Mouse (Mus musculus): Measurements from ENCODE around the gene Celf2.

Gene Celf2

GRCm38 (mm10) chr2:6537326-6537725 lies 972.0 kb downstream of the Celf2 start:
- no peak for DNase-seq

DNA sequence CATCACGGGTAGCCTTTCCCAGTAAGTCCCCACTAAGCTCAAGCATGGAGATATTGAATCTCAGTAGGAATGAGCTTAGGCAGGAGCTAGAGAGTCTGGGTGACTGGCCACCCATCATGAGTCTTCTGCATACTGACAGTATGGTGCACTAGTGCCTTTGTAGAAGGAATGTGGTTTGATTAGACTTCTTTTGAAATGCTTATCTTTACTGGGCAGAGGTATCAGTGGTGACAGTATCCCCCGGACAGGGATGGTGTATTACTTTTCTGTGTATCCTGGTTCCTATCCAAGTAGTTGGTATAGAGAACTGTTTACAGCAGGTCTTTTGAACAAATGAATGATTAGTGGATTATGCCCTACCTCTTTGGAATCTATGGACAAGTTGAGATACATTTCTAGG lies 973.0 kb downstream of the Celf2 start:
- no peak for DNase-seq

GRCm38 (mm10) chr2:6532341-6532740 lies 977.0 kb downstream of the Celf2 start:
- DNase-seq: no peak

- DNase-seq: no peak
Measured at GRCm38 (mm10) chr2:6528076-6528475, 981.3 kb downstream of the Celf2 start.

DNA sequence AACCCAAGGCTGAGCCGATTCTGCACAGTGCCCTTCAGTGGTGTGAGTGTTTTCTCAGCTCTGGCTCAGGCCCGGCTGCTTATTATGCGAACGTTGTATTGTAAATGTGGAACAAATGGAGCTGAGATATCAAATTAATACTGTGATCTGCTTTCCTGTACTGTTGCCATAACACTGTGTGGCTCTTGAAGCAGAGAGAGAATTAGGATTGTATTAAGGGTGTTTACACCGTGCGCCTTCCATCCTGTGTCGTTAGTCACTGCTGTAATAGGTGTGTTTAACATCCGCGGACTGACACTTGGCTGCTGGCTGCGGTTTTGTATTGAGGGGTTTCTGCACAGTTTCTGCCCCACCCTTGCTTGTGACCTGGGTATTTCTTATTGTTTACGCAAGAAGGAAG lies 982.5 kb downstream of the Celf2 start:
- DNase-seq: no peak

GRCm38 (mm10) chr2:6526311-6526710 lies 983.1 kb downstream of the Celf2 start:
- no peak for DNase-seq

DNA sequence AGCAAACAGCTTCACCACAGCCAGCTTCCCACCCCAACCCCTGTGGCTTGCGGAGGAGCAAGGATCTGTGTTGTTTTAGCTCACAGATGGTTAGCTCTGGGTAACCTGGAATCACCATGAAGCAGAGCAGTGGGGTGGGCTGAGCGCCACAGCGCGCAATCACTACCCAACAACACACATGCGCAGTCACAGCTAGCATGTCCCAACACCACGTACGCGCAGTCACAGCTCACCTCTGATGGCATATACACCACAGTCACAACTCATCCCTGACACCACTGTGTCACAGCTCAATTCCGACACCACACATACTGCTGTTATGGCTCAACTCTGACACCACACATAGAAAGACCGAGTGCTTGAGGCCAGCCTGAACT lies 985.5 kb downstream of the Celf2 start:
- no peak for DNase-seq

DNA sequence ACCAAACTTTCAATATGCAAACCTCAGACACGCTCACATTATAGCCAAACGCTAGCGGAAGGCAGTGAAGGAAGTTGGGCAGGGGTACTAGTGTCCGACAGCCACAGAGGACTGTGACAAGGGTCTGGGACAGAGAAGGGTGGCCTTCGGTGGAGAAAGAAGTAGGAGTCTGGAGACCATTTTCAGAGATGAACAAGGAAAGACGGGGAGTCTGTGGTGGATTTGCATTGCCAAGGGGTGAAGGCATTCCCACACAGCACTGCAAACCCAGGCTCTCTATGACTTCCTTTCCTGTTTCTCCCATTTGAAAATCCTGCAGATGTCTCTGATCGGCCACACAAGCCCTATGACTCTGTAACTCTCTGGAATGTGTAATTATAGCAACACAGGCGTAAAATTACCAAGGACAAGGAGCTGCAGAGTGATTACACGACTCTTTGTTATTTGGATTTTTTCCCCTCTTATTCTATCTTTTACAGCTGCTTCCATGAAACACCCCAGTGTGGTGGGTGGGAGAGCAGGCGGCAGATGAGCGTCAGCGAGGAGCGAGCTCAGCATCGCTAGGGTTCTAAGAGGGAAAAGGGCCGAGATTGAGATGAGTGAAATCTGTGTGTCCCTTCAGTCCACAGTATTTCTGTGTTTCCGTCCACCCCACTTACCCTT lies 986.0 kb downstream of the Celf2 start:
- DNase-seq: no peak

DNA sequence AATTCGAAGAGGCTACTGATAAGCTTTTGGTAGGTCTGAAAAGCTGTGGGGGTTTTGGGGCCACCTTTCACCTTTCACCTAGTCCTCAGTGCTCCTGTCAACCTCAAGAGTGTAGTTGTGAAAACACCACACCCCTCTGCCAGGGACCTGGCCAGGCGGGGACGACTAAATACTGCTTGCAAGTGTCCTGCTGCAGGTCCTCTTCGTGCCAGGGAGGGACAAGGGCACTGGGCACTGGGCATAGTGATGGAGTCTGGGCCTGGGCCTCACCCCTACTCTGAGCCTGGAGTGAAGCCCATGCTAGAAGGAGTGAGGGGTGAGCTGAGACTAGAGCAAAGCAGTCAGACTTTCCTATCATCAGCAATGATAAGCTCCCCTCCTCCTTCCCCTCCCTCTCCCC lies 987.0 kb downstream of the Celf2 start:
- DNase-seq: no peak

GRCm38 (mm10) chr2:6513176-6513575 lies 996.2 kb downstream of the Celf2 start:
- no peak for DNase-seq

- no peak for DNase-seq
Measured at GRCm38 (mm10) chr2:6507071-6507470, 1002.3 kb downstream of the Celf2 start.

DNA sequence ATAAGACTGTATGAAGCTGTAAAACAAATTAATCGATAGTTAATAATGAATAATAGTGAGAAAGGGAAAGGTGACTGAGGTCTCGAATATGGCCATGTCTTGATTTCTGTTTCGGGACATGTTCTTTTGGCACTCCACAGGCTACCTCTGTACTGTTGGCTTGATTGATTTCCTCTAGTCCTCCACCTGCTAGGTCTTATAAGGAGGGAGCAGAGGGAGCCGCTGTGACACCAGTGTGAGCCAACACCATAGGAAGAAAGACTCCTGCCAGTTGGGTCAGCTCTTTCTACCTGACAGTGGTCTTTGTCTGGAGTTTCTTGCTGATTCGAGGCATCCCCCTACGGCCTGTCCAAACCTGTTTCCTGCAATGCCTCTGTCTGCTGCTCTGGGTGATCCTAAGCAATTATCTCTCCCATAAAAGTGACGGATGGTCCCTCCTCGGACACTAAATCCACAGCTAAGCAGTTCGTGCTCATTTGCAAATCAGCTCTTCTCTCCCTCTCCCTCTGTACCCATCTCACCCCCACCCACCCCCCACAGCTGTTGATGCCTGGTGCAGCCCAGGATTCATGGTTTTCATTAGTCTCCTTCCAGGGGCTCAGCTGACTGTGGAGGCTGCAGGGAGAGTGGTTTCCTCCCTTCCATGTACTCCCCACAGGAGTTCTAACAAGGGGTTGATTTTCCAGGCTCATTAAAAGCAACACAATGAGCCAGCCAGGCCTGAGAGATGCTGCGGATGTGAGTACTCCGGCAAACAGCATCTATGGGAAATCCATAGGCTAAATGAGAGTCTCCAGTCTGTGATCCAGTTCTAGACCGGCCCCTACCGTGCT lies 1003.2 kb downstream of the Celf2 start:
- no peak for DNase-seq

DNA sequence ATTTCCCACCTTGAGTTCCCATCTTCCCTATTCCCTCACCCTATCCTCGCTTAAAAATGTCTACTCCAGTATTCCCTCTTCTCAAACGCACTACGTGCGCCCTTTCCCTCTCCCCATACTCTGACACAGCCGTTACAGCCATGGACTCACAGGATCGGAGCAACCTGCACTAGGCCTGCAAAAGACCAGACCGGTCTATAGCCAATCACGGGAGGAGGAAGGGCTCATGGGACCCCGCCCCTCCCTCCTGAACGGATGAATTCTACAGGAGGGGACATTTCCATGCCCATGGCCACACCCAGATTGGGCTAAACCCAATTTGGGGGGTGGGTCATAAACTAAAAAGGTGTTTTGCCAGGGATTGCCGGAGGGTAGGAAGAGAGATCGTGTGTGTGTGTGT lies 1003.8 kb downstream of the Celf2 start:
- DNase-seq: no peak

DNA sequence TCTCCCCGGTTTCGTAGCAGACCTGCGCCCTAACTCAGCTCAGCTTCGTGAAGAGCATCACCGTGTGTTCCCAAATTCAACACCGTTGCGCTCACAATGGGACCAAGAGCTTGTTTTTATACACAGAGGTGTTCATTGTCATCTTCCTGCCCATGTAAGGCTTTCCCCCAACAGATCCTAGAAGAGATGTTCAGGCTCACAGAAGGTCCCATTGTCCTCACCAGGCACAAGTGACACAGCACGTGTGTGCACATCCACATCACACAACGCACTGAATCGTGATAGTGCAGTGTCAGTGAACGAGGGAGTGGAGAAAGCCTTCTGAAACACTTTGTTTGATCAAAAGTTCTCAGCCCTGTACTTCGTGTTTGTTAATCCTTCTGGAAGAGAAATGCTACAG lies 1011.3 kb downstream of the Celf2 start:
- DNase-seq: no peak

- DNase-seq: no peak
Measured at GRCm38 (mm10) chr2:6497636-6498035, 1011.7 kb downstream of the Celf2 start.

DNA sequence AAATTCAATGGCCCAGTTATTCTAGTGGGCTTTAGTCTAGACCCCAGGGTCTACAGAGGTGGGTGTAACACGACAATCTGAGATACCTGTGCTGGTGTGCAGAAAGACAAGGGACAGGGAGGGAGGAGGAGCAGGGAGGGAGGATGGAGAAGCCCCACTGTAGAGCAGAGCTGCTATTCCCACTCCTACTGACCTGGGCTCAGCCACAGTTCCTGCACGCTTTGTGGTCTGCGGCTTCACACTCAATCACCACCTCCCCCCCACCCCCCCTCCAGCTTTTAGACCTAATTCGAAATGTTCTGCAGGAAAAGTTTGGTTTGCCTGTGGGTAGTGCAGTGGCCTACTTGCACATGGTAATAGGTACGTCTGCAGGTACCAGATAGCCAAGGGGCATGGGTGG lies 1015.5 kb downstream of the Celf2 start:
- DNase-seq: no peak

DNA sequence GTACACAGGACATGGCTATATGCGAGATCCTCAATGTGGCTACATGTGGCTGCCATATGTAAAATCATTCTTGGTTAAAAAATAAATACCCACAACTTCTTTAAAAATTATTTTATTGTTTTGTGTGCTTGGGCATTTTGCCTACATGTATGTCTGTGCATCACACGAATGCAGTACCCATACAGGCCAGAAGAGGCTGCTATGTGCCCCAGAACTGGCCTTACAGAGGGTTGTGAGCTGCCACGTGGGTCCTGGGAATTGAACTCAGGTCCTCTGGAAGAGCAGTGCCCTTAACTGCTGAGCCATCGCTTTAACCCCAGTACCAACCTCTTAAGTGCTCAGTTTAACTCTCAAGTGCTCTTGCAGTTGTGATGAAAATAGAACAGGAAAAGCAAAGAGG lies 1018.5 kb downstream of the Celf2 start:
- no peak for DNase-seq

DNA sequence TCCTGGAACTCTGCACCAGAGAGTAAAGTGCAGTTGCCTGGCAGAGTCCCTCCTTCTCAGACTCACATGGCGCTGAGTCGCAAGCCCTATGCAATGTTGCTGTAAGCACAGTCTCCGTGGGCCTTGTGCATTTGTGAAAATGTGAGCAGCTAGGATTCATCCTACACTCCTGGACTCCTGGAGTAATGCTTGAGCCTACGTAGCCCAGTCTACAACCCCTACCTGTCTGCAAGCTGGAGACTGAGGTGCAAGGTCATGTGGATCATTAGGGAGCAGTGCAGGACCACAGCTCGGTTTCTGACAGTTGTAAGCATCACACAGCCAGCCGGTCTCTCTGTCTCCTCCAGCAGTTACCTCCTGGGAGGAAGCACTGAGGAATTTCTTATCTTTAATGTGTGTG lies 1019.3 kb downstream of the Celf2 start:
- no peak for DNase-seq
